Mouse (Mus musculus): ENCODE measurements around the gene H2-DMb2. TPM values are rescaled to one million over a fixed set of nuclear protein-coding genes. Genes with fewer than 3 reads are reported as not detected.

H2-DMb2 gene
- polyA plus RNA-seq (2015; fragmentation: Nextera tagmentation; extraction: Ambion mirVana): 1.9 and 2.1 TPM in 2 replicates

- H3K36me3 ChIP-seq (replicated peaks; ENCODE audit: insufficient read depth, low read length): no peaks in the 10 kb centered on the region
- peak; percentile 73 for ATAC-seq
- H3K9ac ChIP-seq (replicated peaks): no peak within 1 kb of the TSS
- peak within 1 kb of the TSS; percentile 70 for H3K27ac ChIP-seq (ENCODE audit: low read depth)
- peak within 1 kb of the TSS; percentile 13 for H3K4me2 ChIP-seq (ENCODE audit: low read depth, low read length)
- H3K27me3 ChIP-seq (ENCODE audit: insufficient read depth, low read length): peaks cover 27% of the 10 kb centered on the region
- H3K9me3 ChIP-seq (ENCODE audit: low read length): no peaks in the 10 kb centered on the region
- H3K4me3 ChIP-seq (ENCODE audit: low read depth, low read length): no peak within 1 kb of the TSS
- H3K4me1 ChIP-seq (ENCODE audit: insufficient read depth): no peaks in the 10 kb centered on the region
- DNase-seq: peak; percentile 74
- TF ChIP-seq EP300 (IDR thresholded peaks at IDR 0.05; ENCODE audit: low read depth) (no peak), CTCF (IDR thresholded peaks at IDR 0.05; ENCODE audit: low read depth) (no peak)
- WGBS (ENCODE audit: insufficient replicate concordance): 14% methylated on average over 7 of the region's 7 CpGs
These were observed at the start of gene H2-DMb2 for GRCm38 (mm10) chr17:34143033-34143432. Gene H2-DMb2, plus strand, starts transcription at chr17:34143307.

- Histone ChIP-seq H3K4me1 (ENCODE audit: insufficient read depth) (0 out of 2 replicates have a peak, but pooled peaks cover 4% of the 10 kb centered on the region), H3K27ac (ENCODE audit: low read depth) (no peak overlapping the region), H3K4me3 (ENCODE audit: low read depth, low read length) (no peak overlapping the region), H3K4me2 (ENCODE audit: low read depth, low read length) (no peak overlapping the region), H3K27me3 (ENCODE audit: insufficient read depth, low read length) (no peaks in the 10 kb centered on the region), H3K36me3 (replicated peaks; ENCODE audit: insufficient read depth, low read length) (no peaks in the 10 kb centered on the region), H3K9ac (replicated peaks) (no peak overlapping the region), H3K9me3 (ENCODE audit: low read length) (no peaks in the 10 kb centered on the region)
- TF ChIP-seq EP300 (IDR thresholded peaks at IDR 0.05; ENCODE audit: low read depth) (no peak), CTCF (IDR thresholded peaks at IDR 0.05; ENCODE audit: low read depth) (no peak)
- ATAC-seq (no peak), DNase-seq (no peak)
- 61% methylated on average over 27 of the region's 27 CpGs for WGBS (ENCODE audit: insufficient replicate concordance)
These were observed 48.6 kb upstream of the H2-DMb2 start for GRCm38 (mm10) chr17:34094283-34095035.

DNA sequence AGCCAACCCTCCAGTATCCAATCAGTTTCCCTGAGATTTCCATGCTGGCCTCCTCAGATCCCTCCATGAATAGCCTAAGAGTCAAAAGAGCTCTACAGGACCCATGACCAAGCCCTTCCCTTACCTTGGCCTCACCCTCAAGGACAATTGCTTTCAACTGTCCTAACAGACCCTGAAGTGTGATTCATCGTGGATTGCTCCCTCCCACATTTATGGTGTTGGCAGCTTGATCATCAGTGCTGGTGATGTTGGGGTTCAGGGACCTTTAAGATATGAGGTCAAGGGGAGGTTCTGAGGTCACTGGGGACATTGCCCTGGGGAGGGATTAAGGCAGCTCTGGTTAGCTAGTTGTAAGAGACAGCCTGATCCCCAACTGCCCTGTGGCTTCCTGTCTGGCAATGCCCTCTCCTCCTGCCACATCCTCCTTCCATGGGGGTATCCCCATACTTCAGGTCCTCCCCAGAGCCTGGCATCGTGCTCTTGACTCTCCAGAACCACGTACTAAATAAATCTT, 46.6 kb upstream of the H2-DMb2 start:
- 43% methylated on average over 3 of the region's 3 CpGs for WGBS (ENCODE audit: insufficient replicate concordance)
- ATAC-seq (no peak), DNase-seq (no peak)
- H3K4me2 ChIP-seq (ENCODE audit: low read depth, low read length): no peak overlapping the region
- H3K9me3 ChIP-seq (ENCODE audit: low read length): no peaks in the 10 kb centered on the region
- no peak overlapping the region for H3K4me3 ChIP-seq (ENCODE audit: low read depth, low read length)
- no peak overlapping the region for H3K27ac ChIP-seq (ENCODE audit: low read depth)
- no peak overlapping the region for H3K9ac ChIP-seq (replicated peaks)
- H3K36me3 ChIP-seq (replicated peaks; ENCODE audit: insufficient read depth, low read length): no peaks in the 10 kb centered on the region
- peaks cover 4% of the 10 kb centered on the region; the same call in 1 of the 2 replicates for H3K4me1 ChIP-seq (ENCODE audit: insufficient read depth)
- no peaks in the 10 kb centered on the region; the same call in 1 of the 2 replicates for H3K27me3 ChIP-seq (ENCODE audit: insufficient read depth, low read length)
- TF ChIP-seq CTCF (IDR thresholded peaks at IDR 0.05; ENCODE audit: low read depth) (no peak), EP300 (IDR thresholded peaks at IDR 0.05; ENCODE audit: low read depth) (no peak)

DNA sequence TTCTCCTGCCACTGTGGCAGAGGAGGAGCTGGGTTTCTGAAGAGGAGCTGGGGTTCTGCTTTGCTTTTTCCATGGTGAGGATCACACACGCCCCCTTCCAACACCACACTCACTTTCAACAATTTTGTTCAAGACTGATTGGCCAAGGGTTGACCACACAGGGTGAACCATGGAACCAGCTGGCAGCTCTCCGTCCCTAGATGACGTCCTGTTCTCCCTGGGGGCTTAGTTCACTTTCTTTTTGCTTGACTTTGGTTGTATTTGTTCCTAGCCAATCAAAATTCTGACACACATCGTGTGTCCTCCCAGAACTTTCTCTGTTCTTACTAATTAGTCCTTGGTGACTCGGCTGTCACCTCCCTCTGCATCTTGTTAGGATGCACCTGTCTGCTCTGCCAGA, 45.8 kb upstream of the H2-DMb2 start:
- H3K4me2 ChIP-seq (ENCODE audit: low read depth, low read length): no peak overlapping the region
- H3K4me3 ChIP-seq (ENCODE audit: low read depth, low read length): no peak overlapping the region
- peaks cover 8% of the 10 kb centered on the region for H3K4me1 ChIP-seq (ENCODE audit: insufficient read depth)
- H3K9ac ChIP-seq (replicated peaks): no peak overlapping the region
- no peaks in the 10 kb centered on the region for H3K36me3 ChIP-seq (replicated peaks; ENCODE audit: insufficient read depth, low read length)
- WGBS (ENCODE audit: insufficient replicate concordance): 43% methylated on average over 5 of the region's 5 CpGs
- ATAC-seq (no peak), DNase-seq (no peak)
- H3K27me3 ChIP-seq (ENCODE audit: insufficient read depth, low read length): no peaks in the 10 kb centered on the region; the same call in 1 of the 2 replicates
- no peak overlapping the region for H3K27ac ChIP-seq (ENCODE audit: low read depth)
- no peak for TF ChIP-seq EP300 (IDR thresholded peaks at IDR 0.05; ENCODE audit: low read depth)
- no peak for TF ChIP-seq CTCF (IDR thresholded peaks at IDR 0.05; ENCODE audit: low read depth)
- H3K9me3 ChIP-seq (ENCODE audit: low read length): no peaks in the 10 kb centered on the region

GRCm38 (mm10) chr17:34098709-34099479, 44.2 kb upstream of the H2-DMb2 start:
- 39% methylated on average over 10 of the region's 10 CpGs for WGBS (ENCODE audit: insufficient replicate concordance)
- no peak for ATAC-seq
- no peaks in the 10 kb centered on the region for H3K36me3 ChIP-seq (replicated peaks; ENCODE audit: insufficient read depth, low read length)

GRCm38 (mm10) chr17:34099531-34099930, 43.6 kb upstream of the H2-DMb2 start:
- no peaks in the 10 kb centered on the region for H3K9me3 ChIP-seq (ENCODE audit: low read length)
- ATAC-seq: no peak
- H3K36me3 ChIP-seq (replicated peaks; ENCODE audit: insufficient read depth, low read length): no peaks in the 10 kb centered on the region
- no peak overlapping the region for H3K4me3 ChIP-seq (ENCODE audit: low read depth, low read length)
- H3K27ac ChIP-seq (ENCODE audit: low read depth): no peak overlapping the region
- TF ChIP-seq EP300 (IDR thresholded peaks at IDR 0.05; ENCODE audit: low read depth): no peak
- no peak for TF ChIP-seq CTCF (IDR thresholded peaks at IDR 0.05; ENCODE audit: low read depth)
- H3K27me3 ChIP-seq (ENCODE audit: insufficient read depth, low read length): no peaks in the 10 kb centered on the region; the same call in 1 of the 2 replicates
- no peak overlapping the region for H3K9ac ChIP-seq (replicated peaks)
- DNase-seq: no peak
- no peak overlapping the region for H3K4me2 ChIP-seq (ENCODE audit: low read depth, low read length)
- WGBS (ENCODE audit: insufficient replicate concordance): 71% methylated on average over 5 of the region's 5 CpGs
- peaks cover 13% of the 10 kb centered on the region for H3K4me1 ChIP-seq (ENCODE audit: insufficient read depth)

More at GRCm38 (mm10) chr17:34098709-34099479, 44.2 kb upstream of the H2-DMb2 start:
- Histone ChIP-seq H3K9ac (replicated peaks) (no peak overlapping the region), H3K27me3 (ENCODE audit: insufficient read depth, low read length) (no peaks in the 10 kb centered on the region; the same call in 1 of the 2 replicates), H3K4me3 (ENCODE audit: low read depth, low read length) (no peak overlapping the region), H3K4me2 (ENCODE audit: low read depth, low read length) (no peak overlapping the region), H3K27ac (ENCODE audit: low read depth) (no peak overlapping the region), H3K9me3 (ENCODE audit: low read length) (no peaks in the 10 kb centered on the region), H3K4me1 (ENCODE audit: insufficient read depth) (peaks cover 13% of the 10 kb centered on the region)
- no peak for TF ChIP-seq EP300 (IDR thresholded peaks at IDR 0.05; ENCODE audit: low read depth)
- TF ChIP-seq CTCF (IDR thresholded peaks at IDR 0.05; ENCODE audit: low read depth): no peak
- DNase-seq: no peak

Measured in liver, postnatal 0 days (tissue).